Mouse (Mus musculus) bone marrow, adult 2 months (tissue): ENCODE measurements at regions not wholly inside any gene's neighbourhood (a gene's known extent, or its start where the extent isn't known, plus 50 kb on each side); places are given as distances from the start of the nearest gene placed in this dataset.

Source experiments
- CTCF ChIP-seq: fragments of 200-500 bp; IDR thresholded peaks from 2 replicates; pipeline ENCODE4 v1.5.1; 2011; ENCODE audit warnings: low read length, control low read depth; ENCODE audit not compliant: control insufficient read depth, insufficient read depth
- POLR2A ChIP-seq: fragments of 200-500 bp; IDR thresholded peaks from 2 replicates; pipeline ENCODE4 v1.6.1; 2011; ENCODE audit warnings: low read depth, mild to moderate bottlenecking, control low read depth, low read length, borderline replicate concordance; ENCODE audit not compliant: control insufficient read depth

DNA sequence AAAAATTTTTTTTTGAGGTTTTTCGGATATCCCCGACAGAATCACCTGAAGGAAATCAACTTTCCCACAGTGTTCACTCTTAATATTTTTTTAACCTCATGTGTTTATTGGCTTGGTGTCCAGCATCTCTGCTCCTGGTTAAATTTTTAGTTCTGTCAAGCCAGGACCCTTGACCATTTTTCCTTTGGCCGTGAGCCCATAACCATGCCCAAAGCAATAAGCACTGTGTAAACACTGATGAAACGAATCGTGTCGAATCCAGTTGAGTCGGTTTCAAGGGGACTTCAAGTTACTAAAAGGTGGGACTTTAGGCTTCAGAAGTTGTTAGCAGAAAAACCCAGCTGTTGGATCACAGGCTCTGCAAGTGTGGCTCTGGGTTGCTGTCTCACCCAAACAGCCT lies 117.0 kb upstream of the Spdye4c start:
- TF ChIP-seq CTCF = no peak
- TF ChIP-seq POLR2A = no peak
